Mouse (Mus musculus) c-Kit-positive CD71-positive TER-119-positive erythroid progenitor cells, embryonic 14.5 days (primary cell): Measurements from ENCODE around the gene Rap1gap2.

Source experiments
- DNase-seq: peaks from one replicate; pipeline ENCODE4 v3.0.0-alpha.2; 2013; ENCODE audit warnings: low spot score

Rap1gap2 gene

GRCm38 (mm10) chr11:74459651-74460050, 151.1 kb downstream of the Rap1gap2 start:
- DNase-seq = no peak

- DNase-seq = no peak
Observed at GRCm38 (mm10) chr11:74458400-74458799, 152.3 kb downstream of the Rap1gap2 start.

- DNase-seq = no peak
Observed at GRCm38 (mm10) chr11:74457194-74457593, 153.5 kb downstream of the Rap1gap2 start.

GRCm38 (mm10) chr11:74448556-74448955, 162.2 kb downstream of the Rap1gap2 start:
- DNase-seq = no peak

GRCm38 (mm10) chr11:74447991-74448403, 162.7 kb downstream of the Rap1gap2 start:
- no peak for DNase-seq

- DNase-seq = no peak
Observed at GRCm38 (mm10) chr11:74445591-74445990, 165.1 kb downstream of the Rap1gap2 start.

- DNase-seq = no peak
Observed at GRCm38 (mm10) chr11:74443924-74444256, 166.8 kb downstream of the Rap1gap2 start.

- DNase-seq = no peak
Observed at GRCm38 (mm10) chr11:74443147-74443923, 167.4 kb downstream of the Rap1gap2 start.

GRCm38 (mm10) chr11:74442396-74442795, 168.3 kb downstream of the Rap1gap2 start:
- no peak for DNase-seq

GRCm38 (mm10) chr11:74440112-74440511, 170.6 kb downstream of the Rap1gap2 start:
- no peak for DNase-seq

GRCm38 (mm10) chr11:74439202-74439601, 171.5 kb downstream of the Rap1gap2 start:
- no peak for DNase-seq

GRCm38 (mm10) chr11:74438249-74438648, 172.5 kb downstream of the Rap1gap2 start:
- DNase-seq = no peak

- no peak for DNase-seq
Observed at GRCm38 (mm10) chr11:74435366-74435765, 175.3 kb downstream of the Rap1gap2 start.

GRCm38 (mm10) chr11:74433000-74433399, 177.7 kb downstream of the Rap1gap2 start:
- DNase-seq = no peak

- no peak for DNase-seq
Observed at GRCm38 (mm10) chr11:74429798-74430529, 180.8 kb downstream of the Rap1gap2 start.

GRCm38 (mm10) chr11:74426306-74426705, 184.4 kb downstream of the Rap1gap2 start:
- no peak for DNase-seq

GRCm38 (mm10) chr11:74422019-74422418, 188.7 kb downstream of the Rap1gap2 start:
- DNase-seq = no peak

GRCm38 (mm10) chr11:74421151-74421550, 189.6 kb downstream of the Rap1gap2 start:
- no peak for DNase-seq

GRCm38 (mm10) chr11:74419601-74420000, 191.1 kb downstream of the Rap1gap2 start:
- no peak for DNase-seq

- no peak for DNase-seq
Observed at GRCm38 (mm10) chr11:74415736-74416135, 195.0 kb downstream of the Rap1gap2 start.

- DNase-seq = no peak
Observed at GRCm38 (mm10) chr11:74414112-74414511, 196.6 kb downstream of the Rap1gap2 start.

- DNase-seq = no peak
Observed at GRCm38 (mm10) chr11:74413449-74413972, 197.2 kb downstream of the Rap1gap2 start.

- no peak for DNase-seq
Observed at GRCm38 (mm10) chr11:74412462-74412861, 198.3 kb downstream of the Rap1gap2 start.
